Mouse (Mus musculus) MEL (cell line): ENCODE measurements around the gene Vtcn1. TPM values are rescaled to one million over a fixed set of nuclear protein-coding genes. Genes with fewer than 3 reads are reported as not detected.

Source experiments
- DNase-seq: peaks from one replicate; pipeline ENCODE4 v3.0.0; 2011; ENCODE audit warnings: low read depth, low spot score
- H3K27ac ChIP-seq: 2 replicates; pipeline ENCODE4 v1.5.1; 2012; ENCODE audit warnings: low read depth, mild to moderate bottlenecking, control low read depth, low read length, moderate library complexity; ENCODE audit not compliant: control insufficient read depth
- H3K27me3 ChIP-seq, 2 experiments: fragments of 150-350 bp in 1 of 2; sonication (generic) in 1 of 2; 2 replicates each; pipeline ENCODE4 v1.6.1; 2012; ENCODE audit warnings: low read length in 2 of 2, mild to moderate bottlenecking in 2 of 2, improper control_type of control experiment in 1 of 2, moderate library complexity in 1 of 2; ENCODE audit not compliant: insufficient read depth in 2 of 2, control insufficient read depth in 1 of 2
- H3K36me3 ChIP-seq, 2 experiments: 2 replicates each; pipeline ENCODE4 v1.6.1; 2012 to 2014; ENCODE audit warnings: low read length in 2 of 2, improper control_type of control experiment in 1 of 2, inconsistent platforms in 1 of 2, mild to moderate bottlenecking in 1 of 2; ENCODE audit not compliant: insufficient read depth in 2 of 2, control insufficient read depth in 1 of 2
- H3K4me1 ChIP-seq, 2 experiments: fragments of 150-350 bp in 1 of 2; sonication (generic) in 1 of 2; 2 replicates each; pipeline ENCODE4 v1.6.1; 2012; ENCODE audit warnings: low read length in 2 of 2, improper control_type of control experiment in 1 of 2, mild to moderate bottlenecking in 1 of 2; ENCODE audit not compliant: insufficient read depth in 2 of 2, control insufficient read depth in 1 of 2
- H3K4me3 ChIP-seq, 2 experiments: fragments of 150-350 bp in 1 of 2; sonication (generic) in 1 of 2; 2 replicates each; pipeline ENCODE4 v1.5.1; 2012; ENCODE audit warnings: low read depth in 2 of 2, low read length in 2 of 2, mild to moderate bottlenecking in 2 of 2, moderate library complexity in 2 of 2, control low read depth in 1 of 2, improper control_type of control experiment in 1 of 2; ENCODE audit not compliant: control insufficient read depth in 1 of 2, insufficient read depth in 1 of 2
- H3K79me2 ChIP-seq: 2 replicates; pipeline ENCODE4 v1.6.1; 2012; ENCODE audit warnings: mild to moderate bottlenecking, low read length, moderate library complexity; ENCODE audit not compliant: control insufficient read depth, poor library complexity, insufficient read depth
- H3K9ac ChIP-seq: 2 replicates; pipeline ENCODE4 v1.6.1; 2012; ENCODE audit warnings: low read depth, mild to moderate bottlenecking, control low read depth, low read length, moderate library complexity; ENCODE audit not compliant: control insufficient read depth, poor library complexity, severe bottlenecking
- H3K9me3 ChIP-seq: fragments of 150-350 bp; sonication (generic); replicated peaks from 2 replicates; pipeline ENCODE4 v1.6.1; 2012; ENCODE audit warnings: mild to moderate bottlenecking, low read length, improper control_type of control experiment, moderate library complexity; ENCODE audit not compliant: insufficient read depth
- BHLHE40 ChIP-seq: IDR thresholded peaks from 2 replicates; pipeline ENCODE4 v1.6.1; 2012; ENCODE audit warnings: low read depth, mild to moderate bottlenecking, inconsistent platforms, low read length, improper control_type of control experiment, borderline replicate concordance
- CHD2 ChIP-seq: IDR thresholded peaks from 2 replicates; pipeline ENCODE4 v1.6.1; 2011; ENCODE audit warnings: low read length, improper control_type of control experiment
- CTCF ChIP-seq, 3 experiments: IDR thresholded peaks in 2 of 3; conservative IDR thresholded peaks in 1 of 3; 2 replicates each; pipeline ENCODE4 v1.5.1; 2011 to 2012; ENCODE audit warnings: low read length in 3 of 3, low read depth in 2 of 3, mild to moderate bottlenecking in 2 of 3, improper control_type of control experiment in 1 of 3, inconsistent platforms in 1 of 3, mixed read lengths in 1 of 3, moderate library complexity in 1 of 3; ENCODE audit not compliant: control insufficient read depth in 1 of 3, insufficient read depth in 1 of 3, poor library complexity in 1 of 3, severe bottlenecking in 1 of 3
- E2F4 ChIP-seq: IDR thresholded peaks from 2 replicates; pipeline ENCODE4 v1.6.1; 2011; ENCODE audit warnings: low read depth, low read length, improper control_type of control experiment, borderline replicate concordance
- EP300 ChIP-seq, 2 experiments: IDR thresholded peaks; 2 replicates each; pipeline ENCODE4 v1.6.1; 2011; ENCODE audit warnings: improper control_type of control experiment in 2 of 2, low read length in 2 of 2, low read depth in 1 of 2, mild to moderate bottlenecking in 1 of 2
- ETS1 ChIP-seq: IDR thresholded peaks from 2 replicates; pipeline ENCODE4 v1.6.1; 2012; ENCODE audit warnings: low read depth, mild to moderate bottlenecking, inconsistent platforms, low read length, improper control_type of control experiment, moderate library complexity
- GABPA ChIP-seq: IDR thresholded peaks from 2 replicates; pipeline ENCODE4 v1.6.1; 2012; ENCODE audit warnings: low read depth, mild to moderate bottlenecking, inconsistent platforms, low read length, improper control_type of control experiment, moderate library complexity
- GATA1 ChIP-seq: IDR thresholded peaks from 2 replicates; pipeline ENCODE4 v1.6.1; 2011; ENCODE audit warnings: low read depth, low read length, improper control_type of control experiment
- HCFC1 ChIP-seq: IDR thresholded peaks from 2 replicates; pipeline ENCODE4 v1.6.1; 2012; ENCODE audit warnings: low read depth, mild to moderate bottlenecking, inconsistent platforms, low read length, improper control_type of control experiment, moderate library complexity
- JUND ChIP-seq: IDR thresholded peaks from 2 replicates; pipeline ENCODE4 v1.6.1; 2011; ENCODE audit warnings: low read depth, mild to moderate bottlenecking, improper control_type of control experiment, low read length
- MAFK ChIP-seq: IDR thresholded peaks from 2 replicates; pipeline ENCODE4 v1.6.1; 2011; ENCODE audit warnings: low read depth, mild to moderate bottlenecking, low read length, improper control_type of control experiment, borderline replicate concordance
- MAX ChIP-seq: IDR thresholded peaks from 2 replicates; pipeline ENCODE4 v1.6.1; 2011; ENCODE audit warnings: low read length, improper control_type of control experiment
- MEF2A ChIP-seq: IDR thresholded peaks from 2 replicates; pipeline ENCODE4 v1.6.1; 2014; ENCODE audit warnings: low read depth, mild to moderate bottlenecking, inconsistent platforms, low read length, improper control_type of control experiment; ENCODE audit not compliant: poor library complexity, insufficient replicate concordance, severe bottlenecking; ENCODE audit errors: extremely low read depth
- MXI1 ChIP-seq: IDR thresholded peaks from 2 replicates; pipeline ENCODE4 v1.6.1; 2011; ENCODE audit warnings: mild to moderate bottlenecking, low read depth, low read length, improper control_type of control experiment
- MYB ChIP-seq: IDR thresholded peaks from 2 replicates; pipeline ENCODE4 v1.6.1; 2011; ENCODE audit warnings: mild to moderate bottlenecking, low read depth, low read length, improper control_type of control experiment
- MYC ChIP-seq: IDR thresholded peaks from 2 replicates; pipeline ENCODE4 v1.6.1; 2011; ENCODE audit warnings: low read depth, mild to moderate bottlenecking, low read length, improper control_type of control experiment, moderate library complexity
- NRF1 ChIP-seq: IDR thresholded peaks from 2 replicates; pipeline ENCODE4 v1.6.1; 2014; ENCODE audit warnings: low read depth, mild to moderate bottlenecking, inconsistent platforms, low read length, improper control_type of control experiment, moderate library complexity; ENCODE audit not compliant: poor library complexity, insufficient read depth, severe bottlenecking
- POLR2AphosphoS2 ChIP-seq: IDR thresholded peaks from 2 replicates; pipeline ENCODE4 v1.6.1; 2011; ENCODE audit warnings: low read length, improper control_type of control experiment
- POLR2AphosphoS5 ChIP-seq: IDR thresholded peaks from 2 replicates; pipeline ENCODE4 v1.6.1; 2012; ENCODE audit warnings: low read depth, borderline replicate concordance, mild to moderate bottlenecking, inconsistent platforms, low read length, moderate library complexity, mixed read lengths
- RAD21 ChIP-seq: IDR thresholded peaks from 2 replicates; pipeline ENCODE4 v1.6.1; 2011; ENCODE audit warnings: mild to moderate bottlenecking, low read depth, low read length, improper control_type of control experiment
- RCOR1 ChIP-seq: IDR thresholded peaks from 2 replicates; pipeline ENCODE4 v1.6.1; 2012; ENCODE audit warnings: low read depth, mild to moderate bottlenecking, inconsistent platforms, low read length, improper control_type of control experiment
- SMC3 ChIP-seq: IDR thresholded peaks from 2 replicates; pipeline ENCODE4 v1.6.1; 2011; ENCODE audit warnings: low read depth, low read length, improper control_type of control experiment
- TAL1 ChIP-seq: IDR thresholded peaks from 2 replicates; pipeline ENCODE4 v1.6.1; 2012; ENCODE audit warnings: mild to moderate bottlenecking, inconsistent platforms, low read length, moderate library complexity, mixed read lengths
- TBP ChIP-seq: IDR thresholded peaks from 2 replicates; pipeline ENCODE4 v1.8.0; 2011; ENCODE audit warnings: low read depth, low read length, improper control_type of control experiment
- TCF12 ChIP-seq: IDR thresholded peaks from 2 replicates; pipeline ENCODE4 v1.6.1; 2014; ENCODE audit warnings: low read depth, mild to moderate bottlenecking, inconsistent platforms, low read length, improper control_type of control experiment, moderate library complexity
- UBTF ChIP-seq: IDR thresholded peaks from 2 replicates; pipeline ENCODE4 v1.6.1; 2012; ENCODE audit warnings: low read depth, mild to moderate bottlenecking, inconsistent platforms, low read length, improper control_type of control experiment, moderate library complexity, borderline replicate concordance; ENCODE audit not compliant: insufficient read depth
- USF1 ChIP-seq: IDR thresholded peaks from 2 replicates; pipeline ENCODE4 v1.6.1; 2014; ENCODE audit warnings: low read depth, mild to moderate bottlenecking, inconsistent platforms, low read length, improper control_type of control experiment, moderate library complexity
- USF2 ChIP-seq, 2 experiments: IDR thresholded peaks; 2 replicates each; pipeline ENCODE4 v1.6.1; 2011 to 2012; ENCODE audit warnings: improper control_type of control experiment in 2 of 2, low read length in 2 of 2, borderline replicate concordance in 1 of 2, inconsistent platforms in 1 of 2, low read depth in 1 of 2, mild to moderate bottlenecking in 1 of 2; ENCODE audit not compliant: insufficient read depth in 1 of 2
- ZC3H11A ChIP-seq: IDR thresholded peaks from 2 replicates; pipeline ENCODE4 v1.6.1; 2012; ENCODE audit warnings: low read depth, mild to moderate bottlenecking, inconsistent platforms, low read length, improper control_type of control experiment
- ZKSCAN1 ChIP-seq: IDR thresholded peaks from 2 replicates; pipeline ENCODE4 v1.6.1; 2012; ENCODE audit warnings: low read depth, mild to moderate bottlenecking, inconsistent platforms, low read length, improper control_type of control experiment, moderate library complexity
- ZMIZ1 ChIP-seq: IDR thresholded peaks from 2 replicates; pipeline ENCODE4 v1.6.1; 2012; ENCODE audit warnings: low read depth, mild to moderate bottlenecking, inconsistent platforms, low read length, improper control_type of control experiment, moderate library complexity
- ZNF384 ChIP-seq: IDR thresholded peaks from 2 replicates; pipeline ENCODE4 v1.6.1; 2012; ENCODE audit warnings: low read depth, mild to moderate bottlenecking, inconsistent platforms, low read length, improper control_type of control experiment
- polyA plus RNA-seq, 2 experiments: library from polyadenylated mRNA; stranded (reverse) in 1 of 2; unstranded in 1 of 2; fragments of >175 nt in 1 of 2; fragments of >200 nt in 1 of 2; gene quantifications; 2 replicates each; pipeline versions ENCODE4 v1.2.1 to v1.2.4; 2012; ENCODE audit warnings: low replicate concordance in 2 of 2, low read depth in 1 of 2; ENCODE audit not compliant: insufficient read length in 2 of 2, insufficient read depth in 1 of 2, missing spikeins in 1 of 2
- total RNA-seq: library from RNA; depleted of rRNA; stranded (reverse); fragments of 300-350 nt; gene quantifications from 2 replicates; pipeline ENCODE4 v1.2.3, GENCODE M21; 2012

Vtcn1 gene
- total and polyA plus RNA-seq, 3 experiments, result not detected

DNA sequence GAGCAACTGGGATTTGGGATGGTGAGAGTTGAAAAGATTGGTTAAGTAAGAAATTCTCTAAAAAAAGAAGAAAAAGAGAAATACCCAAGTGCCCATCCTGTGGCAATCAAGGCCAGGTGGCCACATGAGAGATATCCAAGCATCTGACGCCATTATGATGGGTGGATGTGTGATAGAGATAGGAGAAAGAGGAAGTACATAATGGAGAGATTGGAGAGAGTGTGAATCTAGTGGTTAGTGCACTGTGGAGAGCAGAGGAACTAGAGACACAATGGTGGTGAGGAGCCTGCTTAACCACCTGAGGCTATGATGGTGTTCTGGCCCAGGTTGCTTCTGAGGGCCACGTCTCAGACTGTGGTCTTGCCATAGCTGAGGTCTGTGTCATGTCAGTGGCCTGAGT lies 31.9 kb upstream of the Vtcn1 start:
- Histone ChIP-seq H3K27me3 (peaks cover 0 to 1% of the 10 kb centered on the region in 2 experiments; a peak in 1 of 4 replicates), H3K27ac (no peak overlapping the region), H3K4me1 (peaks cover 0 to 5% of the 10 kb centered on the region in 2 experiments; a peak in 2 of 4 replicates)

DNA sequence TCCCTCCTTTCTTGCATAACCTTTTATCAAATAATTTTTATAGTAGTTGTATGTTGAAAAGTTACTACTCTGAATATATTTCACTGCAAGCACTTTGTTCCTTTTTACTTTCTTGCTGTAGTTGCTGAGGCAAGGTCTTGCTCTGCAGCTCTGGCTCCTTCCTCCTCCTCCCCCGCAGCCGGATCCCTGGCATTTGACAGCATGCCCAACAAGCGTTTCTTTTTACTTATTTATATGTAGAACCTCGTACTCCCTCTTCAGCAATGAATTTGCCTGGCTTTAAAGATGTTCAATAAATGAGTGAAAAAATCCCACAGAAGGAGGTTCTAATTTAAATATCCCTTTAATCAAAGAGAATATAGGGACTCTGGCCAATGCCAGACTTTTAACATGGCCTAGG lies 28.7 kb upstream of the Vtcn1 start:
- no peak for DNase-seq
- Histone ChIP-seq H3K27me3 (peaks cover 0 to 2% of the 10 kb centered on the region in 2 experiments; a peak in 1 of 4 replicates), H3K4me1 (peaks cover 0 to 5% of the 10 kb centered on the region in 2 experiments; a peak in 2 of 4 replicates), H3K79me2 (no peaks in the 10 kb centered on the region), H3K9ac (no peak overlapping the region), H3K4me3 (no peak overlapping the region), H3K36me3 (peaks cover 0 to 2% of the 10 kb centered on the region in 2 experiments; a peak in 2 of 4 replicates), H3K27ac (no peak overlapping the region), H3K9me3 (no peaks in the 10 kb centered on the region)
- no peak for TF ChIP-seq MYC
- TF ChIP-seq ZKSCAN1, result no peak
- TF ChIP-seq ZNF384, result no peak
- no peak for TF ChIP-seq RCOR1
- no peak for TF ChIP-seq USF1
- no peak for TF ChIP-seq MYB
- no peak for TF ChIP-seq MEF2A
- TF ChIP-seq E2F4, result no peak

More for the DNA sequence above, 31.9 kb upstream of the Vtcn1 start:
- peak; percentile 63 for DNase-seq
- TF ChIP-seq HCFC1 (no peak), EP300 (IDR thresholded peaks at IDR 0.05; ENCODE audit: low read depth in 1 of 2, low read length in 2 of 2) (peak; percentile 83 to 87), RAD21 (no peak), ZMIZ1 (no peak), TBP (no peak), ZKSCAN1 (no peak), CHD2 (no peak), ZC3H11A (no peak), JUND (no peak), POLR2AphosphoS2 (no peak), BHLHE40 (0 out of 2 replicates have a peak, but pooled peaks have one; percentile 12), CTCF (IDR thresholded peaks at IDR 0.05 in 2 of 3, conservative IDR thresholded peaks at IDR 0.05 in 1 of 3; ENCODE audit: control insufficient read depth in 1 of 3, insufficient read depth in 1 of 3, low read depth in 2 of 3, low read length in 3 of 3, poor library complexity in 1 of 3, severe bottlenecking in 1 of 3) (no peak), TCF12 (peak; percentile 93), GATA1 (peak; percentile 85), MXI1 (no peak), UBTF (no peak), USF1 (no peak), ZNF384 (no peak), E2F4 (no peak), SMC3 (no peak), ETS1 (peak; percentile 74), GABPA (no peak), USF2 (IDR thresholded peaks at IDR 0.05; ENCODE audit: borderline replicate concordance in 1 of 2, insufficient read depth in 1 of 2, low read depth in 1 of 2, low read length in 2 of 2) (no peak), TAL1 (peak; percentile 53), MEF2A (no peak), MAX (no peak), POLR2AphosphoS5 (no peak), MYC (no peak), RCOR1 (peak; percentile 93), MYB (no peak), NRF1 (no peak), MAFK (no peak)
- no peaks in the 10 kb centered on the region for H3K79me2 ChIP-seq
- H3K4me3 ChIP-seq, result no peak overlapping the region
- H3K36me3 ChIP-seq, result peaks cover 0 to 4% of the 10 kb centered on the region in 2 experiments; a peak in 2 of 4 replicates
- no peaks in the 10 kb centered on the region for H3K9me3 ChIP-seq
- no peak overlapping the region for H3K9ac ChIP-seq
